Mouse (Mus musculus): ENCODE results near the gene Slc22a15. TPM values are rescaled to one million over a fixed set of nuclear protein-coding genes. Genes with fewer than 3 reads are reported as not detected.
A peak's percentile ranks its signal among the peaks of the same experiment; 100 is the strongest.

Gene Slc22a15
- total RNA-seq (2021), result 1 to 10 TPM; 8.6 to 9.8 TPM

GRCm38 (mm10) chr3:101923843-101924740 lies at the start of gene Slc22a15:
Gene Slc22a15, minus strand, starts transcription at chr3:101924453.
- peak; percentile 44 to 51 for DNase-seq (ENCODE audit: extremely low spot score in 1 of 2, low spot score in 1 of 2)

GRCm38 (mm10) chr3:101966825-101967558 lies 42.7 kb upstream of the Slc22a15 start:
- DNase-seq (ENCODE audit: extremely low spot score in 1 of 2, low spot score in 1 of 2), result no peak

DNA sequence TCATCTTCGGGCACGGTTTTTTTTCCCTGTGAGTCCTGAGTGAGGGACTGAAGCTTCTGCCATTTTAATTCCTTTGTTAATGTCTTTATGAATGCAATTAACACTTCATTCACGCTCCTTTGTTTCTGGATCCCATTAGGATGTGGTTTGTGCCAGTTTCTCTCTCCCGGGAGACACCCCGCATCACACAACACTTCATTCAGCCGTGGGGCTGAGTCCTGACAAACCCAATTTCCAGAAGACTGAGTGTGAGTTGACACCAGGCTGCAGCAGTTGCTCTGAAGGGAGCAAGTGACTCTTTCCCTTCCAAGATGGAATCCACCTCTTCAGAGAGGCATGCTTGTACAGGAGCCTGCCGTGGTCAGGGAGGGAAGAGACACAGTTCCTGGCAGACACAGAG lies 40.1 kb upstream of the Slc22a15 start:
- DNase-seq (ENCODE audit: extremely low spot score in 1 of 2, low spot score in 1 of 2), result no peak

- no peak for DNase-seq (ENCODE audit: extremely low spot score in 1 of 2, low spot score in 1 of 2)
Observed at GRCm38 (mm10) chr3:101963501-101963900, 39.2 kb upstream of the Slc22a15 start.

DNA sequence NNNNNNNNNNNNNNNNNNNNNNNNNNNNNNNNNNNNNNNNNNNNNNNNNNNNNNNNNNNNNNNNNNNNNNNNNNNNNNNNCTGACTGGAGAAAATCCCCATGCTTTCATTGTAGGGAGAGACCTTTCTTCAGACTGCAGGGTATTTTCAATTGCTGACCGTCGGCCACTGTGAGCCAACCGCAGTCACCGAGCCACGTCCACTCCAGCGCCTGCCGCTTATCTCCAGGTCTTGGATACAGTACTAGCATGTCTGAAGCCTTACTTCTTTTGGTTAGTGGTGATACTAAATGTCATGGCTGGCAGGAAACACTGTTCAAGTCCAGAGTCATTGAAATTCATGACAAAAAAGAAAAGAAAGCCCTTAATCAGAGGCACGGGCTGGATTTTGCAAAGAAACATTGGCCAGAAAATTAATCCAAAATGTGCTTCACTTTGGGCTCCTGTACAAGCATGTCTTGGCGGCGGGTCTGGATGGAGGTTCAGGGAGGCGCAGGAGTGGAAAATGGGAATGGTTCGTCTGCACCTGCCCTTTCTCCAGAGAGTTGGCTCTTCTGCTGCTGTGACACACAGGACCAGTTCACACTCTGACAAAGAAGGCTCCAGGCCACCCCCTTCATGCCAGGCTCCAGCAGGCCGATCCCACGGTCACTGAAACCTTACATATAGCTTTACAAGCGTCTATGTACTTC lies 37.0 kb upstream of the Slc22a15 start:
- no peak for DNase-seq (ENCODE audit: extremely low spot score in 1 of 2, low spot score in 1 of 2)

DNA sequence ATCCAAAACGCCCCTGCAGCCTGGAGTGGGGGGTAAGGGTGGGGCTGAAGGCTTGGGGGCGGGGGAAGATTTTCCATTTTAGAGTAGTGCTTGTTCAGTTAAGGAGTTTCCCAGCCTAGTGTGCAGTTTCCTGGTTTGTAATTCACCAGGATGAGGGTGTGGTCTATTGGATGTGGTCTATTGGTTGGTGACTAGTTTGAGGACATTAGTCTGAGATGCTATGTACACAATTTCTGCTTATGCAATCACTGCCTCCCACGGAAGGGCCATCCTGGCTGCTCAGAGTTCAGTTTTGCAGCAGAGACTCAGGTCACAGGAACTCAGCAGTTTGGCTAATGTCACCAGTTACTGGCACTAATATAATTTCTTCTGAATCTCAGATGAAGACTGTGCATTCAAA lies 33.8 kb upstream of the Slc22a15 start:
- no peak for DNase-seq (ENCODE audit: extremely low spot score in 1 of 2, low spot score in 1 of 2)

DNA sequence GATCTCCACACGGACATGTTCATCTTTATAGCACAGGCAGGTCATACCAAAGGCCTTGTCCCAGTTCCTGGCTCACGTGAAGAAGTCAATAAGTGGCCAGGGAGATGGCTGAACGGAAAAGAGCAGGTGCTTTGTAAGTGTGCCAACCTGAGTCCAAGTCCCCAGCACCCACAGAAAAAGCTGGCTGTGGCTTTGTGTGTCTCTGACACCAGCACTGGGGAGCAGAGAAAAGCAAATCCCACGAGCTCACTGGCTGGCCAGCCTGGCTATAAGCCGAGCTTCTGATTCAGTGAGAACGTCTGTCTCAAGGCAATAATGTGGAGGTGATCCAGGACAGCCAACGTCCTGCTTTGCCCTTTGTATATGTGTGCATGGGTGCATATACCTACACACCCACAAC lies 29.3 kb upstream of the Slc22a15 start:
- no peak for DNase-seq (ENCODE audit: extremely low spot score in 1 of 2, low spot score in 1 of 2)

DNA sequence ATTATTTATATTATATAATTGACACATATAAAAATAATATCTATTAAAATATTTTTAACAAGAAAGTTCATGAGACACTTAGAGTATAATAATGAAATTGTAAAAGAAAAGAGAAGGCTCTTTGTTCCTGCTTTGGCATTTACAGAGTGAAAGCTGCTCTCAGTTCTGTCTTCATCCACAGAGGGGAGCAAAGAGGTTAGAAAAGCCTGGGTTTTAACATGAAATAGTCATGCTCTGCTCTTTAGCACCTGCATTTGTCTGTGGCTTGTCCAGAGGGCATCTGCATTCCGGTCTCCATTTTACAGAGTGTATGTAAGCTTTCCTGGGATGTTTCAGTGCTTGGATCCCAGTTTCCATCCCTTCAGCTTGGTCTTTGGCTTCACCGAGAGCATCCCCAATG lies 28.3 kb upstream of the Slc22a15 start:
- no peak for DNase-seq (ENCODE audit: extremely low spot score in 1 of 2, low spot score in 1 of 2)

GRCm38 (mm10) chr3:101948572-101948971 lies 24.3 kb upstream of the Slc22a15 start:
- DNase-seq (ENCODE audit: extremely low spot score in 1 of 2, low spot score in 1 of 2), result no peak

DNA sequence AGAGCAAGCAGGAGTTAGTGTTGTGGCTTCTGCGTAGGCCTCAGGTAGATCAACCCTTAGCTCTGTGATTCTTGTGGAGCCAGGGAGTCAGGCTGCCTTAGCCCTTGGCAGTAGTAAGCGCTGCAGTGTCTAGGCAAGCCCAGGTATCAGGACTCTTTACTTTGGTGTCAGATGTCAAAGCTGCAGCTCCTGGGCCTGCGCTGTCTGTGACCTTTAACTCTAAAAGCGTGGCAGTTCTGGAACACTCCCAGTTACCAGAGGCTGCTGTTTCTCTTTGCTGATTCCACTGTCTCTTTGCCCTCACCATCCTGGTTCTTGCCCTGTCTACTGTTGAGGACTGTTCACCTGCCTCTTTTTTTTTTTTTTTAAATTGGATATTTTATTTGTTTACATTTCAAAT lies 23.0 kb upstream of the Slc22a15 start:
- no peak for DNase-seq (ENCODE audit: extremely low spot score in 1 of 2, low spot score in 1 of 2)

DNA sequence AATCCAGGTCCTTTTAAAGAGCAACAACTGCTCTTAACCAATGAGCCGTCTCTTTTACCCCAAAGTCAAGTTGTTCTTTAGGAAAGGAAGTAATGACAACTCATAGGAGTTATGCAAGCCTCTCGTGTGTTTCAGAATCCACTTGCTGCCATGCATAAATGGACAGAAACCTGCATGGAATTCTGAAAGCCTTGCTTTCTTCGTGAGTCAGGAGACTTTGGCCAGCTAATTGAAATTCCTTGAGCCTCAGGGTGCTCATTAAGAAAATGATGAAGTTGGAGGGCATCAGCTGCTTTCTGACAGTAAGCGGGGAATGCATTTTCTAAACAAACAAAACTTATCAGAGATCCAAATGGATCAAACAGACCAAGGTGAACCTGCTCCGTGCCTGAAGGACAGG lies 21.0 kb upstream of the Slc22a15 start:
- no peak for DNase-seq (ENCODE audit: extremely low spot score in 1 of 2, low spot score in 1 of 2)

DNA sequence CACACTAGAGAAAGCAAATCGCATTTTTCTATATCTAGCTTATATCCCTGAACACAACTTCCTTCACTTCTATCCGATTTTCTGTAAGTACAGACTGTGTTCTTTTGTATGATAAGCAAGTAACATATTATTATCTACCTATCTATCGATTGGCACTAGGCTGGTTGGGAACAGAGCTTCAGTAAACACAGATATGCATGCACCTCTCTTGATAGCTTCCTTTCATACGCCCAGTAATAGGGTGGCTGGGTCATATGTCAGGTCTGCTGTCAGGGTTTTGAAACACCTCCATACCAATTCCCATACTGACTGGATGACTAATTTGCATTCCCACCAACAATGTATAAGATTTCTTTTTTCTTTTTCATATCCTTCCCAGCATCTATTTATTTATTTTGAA lies 16.2 kb upstream of the Slc22a15 start:
- DNase-seq (ENCODE audit: extremely low spot score in 1 of 2, low spot score in 1 of 2), result no peak

GRCm38 (mm10) chr3:101939865-101940264 lies 15.6 kb upstream of the Slc22a15 start:
- DNase-seq (ENCODE audit: extremely low spot score in 1 of 2, low spot score in 1 of 2), result no peak

DNA sequence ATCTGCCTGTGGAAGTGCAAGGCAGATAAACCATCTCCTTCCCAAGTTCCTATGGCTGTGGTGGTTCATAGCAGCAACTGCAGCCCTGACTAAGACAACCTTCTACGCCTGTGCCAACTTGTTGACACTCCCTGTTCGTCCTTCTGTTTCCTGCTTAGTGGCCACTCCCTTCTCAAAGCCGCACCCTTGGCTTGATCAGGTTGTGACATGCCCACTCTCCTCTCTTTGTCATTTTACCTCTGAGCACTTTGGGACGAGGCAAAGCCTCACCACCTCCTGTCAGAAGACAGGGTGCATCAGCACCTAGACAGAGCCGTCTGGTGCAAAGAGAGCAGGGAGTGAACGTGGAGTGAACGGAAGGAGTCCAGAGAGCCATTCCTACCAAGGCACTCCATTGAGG lies 14.9 kb upstream of the Slc22a15 start:
- no peak for DNase-seq (ENCODE audit: extremely low spot score in 1 of 2, low spot score in 1 of 2)

DNA sequence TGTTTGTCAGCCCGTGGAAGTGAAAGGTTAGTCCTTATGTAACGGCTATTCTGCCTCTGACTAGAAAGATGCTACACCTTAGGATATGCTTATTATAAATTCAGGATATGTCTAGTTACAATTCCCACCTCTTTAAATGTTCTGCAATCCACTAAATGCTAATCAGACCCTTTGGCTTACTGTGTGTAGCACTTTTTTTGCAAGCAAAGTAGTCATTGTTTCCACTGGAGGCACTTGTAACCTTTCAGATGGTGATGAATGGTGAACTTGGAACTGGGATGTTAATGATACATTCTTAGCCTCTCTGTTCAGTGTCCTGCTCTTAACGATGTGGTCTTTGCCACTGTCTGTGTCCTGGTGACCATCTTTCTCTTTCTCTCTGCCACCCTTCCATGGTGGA lies 12.1 kb upstream of the Slc22a15 start:
- no peak for DNase-seq (ENCODE audit: extremely low spot score in 1 of 2, low spot score in 1 of 2)

- no peak for DNase-seq (ENCODE audit: extremely low spot score in 1 of 2, low spot score in 1 of 2)
Observed at GRCm38 (mm10) chr3:101933820-101934219, 9.6 kb upstream of the Slc22a15 start.

DNA sequence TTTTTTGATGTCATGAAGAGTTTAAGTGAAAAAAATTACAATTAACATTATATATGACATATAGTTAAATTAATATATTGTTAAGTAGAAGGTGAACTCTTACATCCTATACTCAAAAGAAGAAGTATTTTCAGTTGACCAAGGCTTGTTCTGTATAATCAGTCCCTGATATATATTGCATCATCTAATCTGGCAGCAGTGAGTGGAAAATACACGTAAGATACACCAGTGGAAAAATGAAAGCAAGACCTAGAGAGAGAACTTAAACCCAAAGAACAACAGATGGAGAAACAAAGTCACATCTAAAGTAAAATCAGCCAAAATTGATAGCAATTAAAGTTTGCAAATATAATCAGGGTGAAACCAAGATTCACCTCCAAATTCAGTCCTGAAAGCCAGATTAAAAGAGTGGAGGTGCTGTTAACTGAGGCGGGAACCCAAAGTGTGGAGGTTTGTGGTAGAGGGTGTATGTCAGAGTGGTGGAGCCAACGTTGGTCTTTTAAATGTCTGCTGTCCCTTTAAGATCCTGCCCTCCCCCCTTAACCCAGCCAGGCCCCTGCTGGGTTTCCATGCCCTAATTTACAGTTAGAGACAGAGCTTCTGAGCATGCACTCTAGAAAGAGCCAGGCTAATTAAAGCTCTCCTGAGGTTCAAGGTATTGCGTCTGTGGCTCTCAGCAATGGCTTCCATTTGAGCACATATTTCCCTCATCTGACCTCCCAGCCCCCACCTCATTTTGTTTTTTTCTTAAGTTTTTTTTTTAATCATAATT lies 5.0 kb upstream of the Slc22a15 start:
- no peak for DNase-seq (ENCODE audit: extremely low spot score in 1 of 2, low spot score in 1 of 2)

DNA sequence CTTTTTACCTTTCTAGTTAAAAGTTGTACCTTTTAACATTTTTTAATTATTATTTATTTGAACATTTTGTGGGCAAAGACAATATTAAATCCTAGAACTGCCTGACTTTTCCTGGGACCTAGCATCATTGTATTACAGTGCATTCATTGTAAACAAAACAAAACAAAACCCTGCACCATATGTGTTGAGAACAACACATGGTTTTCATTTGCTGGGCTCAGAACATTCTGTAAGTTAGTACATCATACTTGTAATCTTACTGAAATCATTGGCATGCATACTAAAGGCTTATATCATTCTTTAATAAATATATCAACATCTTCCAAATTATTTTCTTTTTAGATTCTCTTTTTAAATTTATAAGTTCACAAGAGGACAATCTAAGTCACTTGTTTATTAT lies 2.4 kb upstream of the Slc22a15 start:
- no peak for DNase-seq (ENCODE audit: extremely low spot score in 1 of 2, low spot score in 1 of 2)

DNA sequence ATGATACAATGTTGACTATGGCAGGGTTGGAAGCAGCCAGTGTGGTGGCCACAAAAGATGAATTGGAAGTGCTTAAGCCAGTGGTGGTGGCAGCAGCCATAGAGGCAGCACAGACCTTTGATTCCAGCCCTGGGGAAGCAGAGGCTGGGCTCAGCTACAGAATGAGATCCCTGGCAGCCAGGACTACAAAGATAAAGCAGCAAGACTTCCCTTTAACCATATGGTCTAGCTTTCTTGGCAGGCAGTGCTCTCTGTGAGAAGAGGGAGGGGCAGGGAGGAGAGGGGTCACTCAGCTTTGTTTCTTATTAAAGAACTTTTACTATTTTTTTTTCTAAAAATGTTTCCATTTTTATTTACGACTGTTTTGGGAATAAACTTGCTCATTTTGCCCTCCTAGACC lies 1.4 kb upstream of the Slc22a15 start:
- no peak for DNase-seq (ENCODE audit: extremely low spot score in 1 of 2, low spot score in 1 of 2)

- DNase-seq (ENCODE audit: extremely low spot score in 1 of 2, low spot score in 1 of 2), result no peak
Observed at GRCm38 (mm10) chr3:101922366-101922765, 1.9 kb downstream of the Slc22a15 start.

Data from layer of hippocampus, postnatal 25 days (tissue).